Comparison of ENCODE assay signal across 8 mouse cellular contexts in the genomic region with DNA sequence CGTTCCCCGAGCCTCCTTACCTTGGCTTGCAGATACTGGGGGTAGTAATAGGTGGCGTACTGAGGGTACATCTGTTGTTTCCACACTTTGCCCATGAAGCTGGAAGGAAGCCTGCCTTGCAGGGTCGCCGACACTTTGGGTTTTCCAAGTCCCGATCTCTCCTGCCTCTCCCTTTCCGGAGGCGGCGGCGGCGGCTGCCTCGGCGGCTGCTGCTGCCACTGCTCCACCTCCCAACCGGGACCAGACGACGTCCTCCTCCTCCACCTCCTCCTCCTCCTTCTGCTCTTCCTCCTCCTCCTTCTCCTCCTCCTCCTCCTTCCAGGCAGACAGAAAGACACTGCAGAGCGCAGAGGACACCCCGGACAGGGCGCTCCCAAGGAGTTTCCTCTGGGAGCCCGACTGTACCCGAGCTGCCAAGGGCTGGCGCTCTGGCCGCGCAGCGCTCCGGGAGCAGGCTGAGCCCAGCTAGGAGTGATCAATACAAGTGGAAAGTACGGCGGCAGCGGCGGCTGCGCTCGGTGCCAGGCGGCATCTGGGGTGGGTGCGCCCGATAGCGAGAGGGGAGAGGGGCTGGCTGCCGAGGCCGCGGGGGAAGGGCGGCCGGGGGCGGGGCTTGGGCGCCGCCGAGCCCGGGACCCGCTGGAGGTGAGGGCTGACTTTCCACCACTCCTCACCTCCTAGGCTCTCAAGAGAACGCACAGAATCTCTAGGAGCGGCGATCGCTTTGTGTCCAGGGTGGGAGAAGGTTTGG. TPM values are rescaled to one million over a fixed set of nuclear protein-coding genes. Genes with fewer than 3 reads are reported as not detected.
A peak's percentile ranks its signal among the peaks of the same experiment; 100 is the strongest.
DNase-seq lines count a peak whose midpoint lies in the region; ATAC-seq lines count a peak whose summit lies in the region.

A gene (minus strand): TSS at position 522 of the 751 bp plus-strand sequence.

- no peaks in the 10 kb centered on the region for H3K9me3 ChIP-seq in hindbrain, embryonic 16.5 days (ENCODE audit: control insufficient read depth, low read length)

- H3K27me3 ChIP-seq in hindbrain, embryonic 16.5 days (replicated peaks; ENCODE audit: control insufficient read depth, insufficient read depth, low read length) = no peaks in the 10 kb centered on the region

- peaks cover 4% of the 10 kb centered on the region; the same call in 1 of the 2 replicates for H3K4me1 ChIP-seq in hindbrain, embryonic 16.5 days (ENCODE audit: control insufficient read depth, insufficient read depth, low read depth, low read length)

- H3K36me3 ChIP-seq in hindbrain, embryonic 16.5 days (ENCODE audit: control insufficient read depth, insufficient read depth, low read length) = no peaks in the 10 kb centered on the region

- peak; percentile 59 for ATAC-seq in common myeloid progenitor, adult 5-6 weeks (replicated peaks; ENCODE audit: low read depth, poor library complexity, severe bottlenecking)
- ATAC-seq in hindbrain, embryonic 16.5 days = peak; percentile 87

- DNase-seq in WW6 (ENCODE audit: low read depth, low spot score) = peak; percentile 48
- DNase-seq in gastrocnemius, adult 8-10 months (ENCODE audit: low spot score in 2 of 2) = peak; percentile 54 to 61
- peak; percentile 38 for DNase-seq in left cerebral cortex, adult 11 months (ENCODE audit: low spot score)
- DNase-seq in lung, postnatal 25 days (ENCODE audit: low spot score) = peak; percentile 79
- peak; percentile 68 for DNase-seq in retina, postnatal 1 day
- DNase-seq in urinary bladder, postnatal 25 days (ENCODE audit: low spot score) = peak; percentile 62

- H3K27ac ChIP-seq in hindbrain, embryonic 16.5 days (ENCODE audit: low read depth, low read length) = peak within 1 kb of the TSS; percentile 97

- H3K4me3 ChIP-seq in hindbrain, embryonic 16.5 days (ENCODE audit: low read length) = peak within 1 kb of the TSS; percentile 89

- peak within 1 kb of the TSS; percentile 93 for H3K9ac ChIP-seq in hindbrain, embryonic 16.5 days (ENCODE audit: low read depth, low read length)

- H3K4me2 ChIP-seq in hindbrain, embryonic 16.5 days (ENCODE audit: low read length) = peak within 1 kb of the TSS; percentile 73

- under 1% methylated on average over 48 of the region's 51 CpGs for WGBS in hindbrain, embryonic 16.5 days

RNA-seq across cellular contexts. Expression of the gene that starts here (rescaled TPM):
- 18.5 and 33.5 TPM in 2 replicates for total RNA-seq in common myeloid progenitor, adult 5-6 weeks (2017)
- 10 to 100 TPM; 10.2 to 19.1 (median 16.0) TPM for total RNA-seq in gastrocnemius, adult 8-10 months (2022)
- polyA plus RNA-seq in hindbrain, embryonic 16.5 days (2015; fragmentation: Nextera tagmentation; extraction: Ambion mirVana) = 64.7 and 79.0 TPM in 2 replicates

Comparison
In these comparisons a context has a peak if more than half of its experiments do, and no peak if none do; other contexts are left out.
1. Peak in every context shown above with its lines: DNase-seq, ATAC-seq, H3K4me3 ChIP-seq and H3K27ac ChIP-seq.